Mouse (Mus musculus) left cerebral cortex, adult 11 months (tissue): Measurements from ENCODE around the gene B3galt5.
"Not testable (repeated sequence)": the region's sequence is repeated elsewhere in the genome, so short reads cannot be mapped to it uniquely, and the experiment has no call there.

Experiments
- DNase-seq: peaks from one replicate; pipeline ENCODE4 v3.0.0; 2022; ENCODE audit warnings: low spot score

The B3galt5 gene

DNA sequence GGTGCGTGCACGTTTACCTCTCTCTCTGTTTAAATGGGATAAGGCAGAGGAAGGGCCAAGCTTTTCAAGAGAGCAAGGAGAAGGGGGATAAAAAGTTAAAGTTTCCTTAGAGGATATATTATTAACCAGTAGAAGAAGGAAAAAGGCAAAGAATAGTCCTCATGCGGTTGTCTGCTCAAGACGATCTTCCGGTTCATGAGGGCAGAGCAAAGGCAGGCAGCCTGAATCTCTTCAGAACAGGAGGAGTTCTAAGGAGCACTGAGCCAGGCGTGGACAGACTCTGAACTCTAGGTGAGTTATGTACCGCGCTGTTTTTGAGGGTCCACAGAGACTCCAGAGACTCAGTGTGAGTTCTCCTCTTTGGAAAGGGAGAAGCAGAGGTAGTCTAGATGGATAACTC, 22.8 kb downstream of the B3galt5 start:
- no peak for DNase-seq

- DNase-seq, result no peak
Measured at GRCm38 (mm10) chr16:96271736-96272135, 36.1 kb downstream of the B3galt5 start.

GRCm38 (mm10) chr16:96272929-96273619, 37.5 kb downstream of the B3galt5 start:
- DNase-seq, result peak; percentile 51

DNA sequence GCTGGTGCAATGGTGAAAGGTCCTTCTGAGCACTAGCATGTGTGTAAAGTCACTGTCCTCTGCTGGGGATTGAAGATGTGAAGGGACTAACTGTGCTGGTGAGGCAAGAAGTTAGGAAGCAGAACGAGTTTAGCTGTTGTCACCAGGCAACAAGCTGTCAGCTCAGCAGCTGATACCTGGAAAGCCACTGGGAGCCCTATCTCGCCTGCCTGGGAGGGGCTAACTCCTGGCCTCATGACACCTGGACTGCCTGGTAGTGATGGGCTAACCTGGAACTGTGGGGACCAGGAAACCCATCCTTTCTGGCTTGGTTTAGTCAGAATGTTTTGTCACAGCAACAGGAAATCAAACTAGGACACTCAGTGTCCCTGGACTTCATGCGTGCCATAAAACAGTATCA, 41.0 kb downstream of the B3galt5 start:
- no peak for DNase-seq

GRCm38 (mm10) chr16:96278491-96279224, 43.1 kb downstream of the B3galt5 start:
- no peak for DNase-seq

- peak; percentile 45 for DNase-seq
Measured at GRCm38 (mm10) chr16:96280719-96281605, 45.4 kb downstream of the B3galt5 start.

DNA sequence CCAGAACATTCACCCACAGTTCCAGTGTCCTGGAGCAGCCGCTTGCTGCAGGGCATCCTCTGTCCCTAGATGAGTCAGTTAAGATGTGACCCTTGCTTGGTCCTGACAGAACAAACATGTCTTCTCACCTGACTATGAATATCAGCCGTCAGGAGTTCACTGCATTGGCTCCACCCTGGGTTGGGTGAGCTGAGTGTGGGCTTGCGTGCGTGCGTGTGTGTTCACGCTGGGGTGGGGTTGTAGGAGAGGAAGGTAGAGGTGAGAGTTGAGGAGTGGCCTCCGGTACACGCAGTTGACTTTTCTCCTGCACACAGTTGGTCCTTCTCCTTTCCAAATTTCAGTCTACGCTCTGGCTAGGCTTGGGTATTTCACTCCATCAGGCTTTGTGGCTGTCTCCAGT, 47.0 kb downstream of the B3galt5 start:
- DNase-seq, result no peak

DNA sequence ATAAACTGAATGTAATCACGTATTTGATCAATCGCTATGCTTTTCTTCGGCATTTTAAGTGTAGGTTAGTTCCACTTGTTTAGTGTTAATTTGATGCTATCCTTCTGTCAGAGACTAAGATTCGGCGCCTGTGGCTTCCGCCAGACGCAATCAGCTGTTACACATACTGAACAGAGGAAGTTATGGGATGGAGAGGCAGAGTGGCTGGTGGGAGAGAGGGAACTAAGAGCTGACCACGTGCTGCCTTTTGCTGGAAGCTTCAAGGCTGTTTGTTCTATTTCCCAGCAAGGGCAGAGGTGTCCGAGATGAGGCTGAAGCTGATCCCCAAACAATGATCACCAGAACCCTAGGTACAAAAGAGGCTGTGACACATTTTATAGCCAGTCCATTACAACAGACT, 56.3 kb downstream of the B3galt5 start:
- DNase-seq, result no peak

DNA sequence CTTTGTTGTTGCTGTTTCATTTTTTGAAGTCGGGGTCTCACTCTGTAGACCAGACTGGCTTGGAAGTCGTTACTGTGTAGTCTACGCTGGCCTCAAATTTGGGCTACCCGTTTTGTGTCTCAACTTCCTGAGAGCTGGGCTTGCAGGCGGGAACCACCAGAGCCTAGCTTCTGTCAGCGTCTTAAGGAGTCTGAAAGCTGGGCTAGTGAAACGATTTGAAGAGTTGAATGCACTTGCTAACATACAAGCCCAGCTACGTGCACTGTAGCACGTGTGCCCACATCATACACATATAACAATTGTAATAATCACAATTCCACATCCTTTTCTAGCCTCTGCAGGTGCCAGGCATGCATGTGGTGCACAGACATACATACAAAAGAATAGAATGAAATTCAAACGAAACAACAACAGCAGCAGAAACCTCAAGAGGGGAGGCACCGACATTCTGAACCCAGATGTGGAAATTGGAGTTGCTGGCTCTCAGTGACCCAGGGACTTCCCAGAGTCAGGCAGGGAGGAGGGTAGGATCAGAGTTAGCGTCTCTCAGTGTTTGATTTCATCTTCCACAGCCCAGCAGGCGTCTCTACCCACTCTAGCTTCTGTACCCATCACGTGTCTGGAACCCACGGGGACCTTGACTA, 57.1 kb downstream of the B3galt5 start:
- no peak for DNase-seq

GRCm38 (mm10) chr16:96298075-96298474, 62.5 kb downstream of the B3galt5 start:
- no peak for DNase-seq

DNA sequence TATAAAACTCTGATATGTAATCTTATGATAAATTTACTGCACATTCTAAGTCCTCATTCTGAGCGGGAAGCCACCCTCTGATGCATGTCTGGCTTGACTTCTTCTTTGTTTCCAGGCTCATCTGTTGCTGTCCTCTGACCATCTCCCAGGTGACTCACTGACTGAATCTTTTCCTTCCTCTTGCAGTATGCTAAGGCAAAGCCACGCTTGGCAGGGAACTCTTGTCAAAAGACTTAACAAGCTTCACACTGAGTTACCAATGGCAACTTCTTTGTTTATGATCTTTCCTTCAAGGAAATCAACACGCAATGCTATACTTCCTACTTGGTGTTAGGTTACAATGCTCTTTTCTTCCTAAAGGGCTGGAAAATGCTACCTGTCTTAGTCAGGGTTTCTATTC, 63.0 kb downstream of the B3galt5 start:
- no peak for DNase-seq

- DNase-seq, result no peak
Measured at GRCm38 (mm10) chr16:96303356-96303755, 67.8 kb downstream of the B3galt5 start.

- DNase-seq, result no peak
Measured at GRCm38 (mm10) chr16:96304438-96304837, 68.8 kb downstream of the B3galt5 start.

DNA sequence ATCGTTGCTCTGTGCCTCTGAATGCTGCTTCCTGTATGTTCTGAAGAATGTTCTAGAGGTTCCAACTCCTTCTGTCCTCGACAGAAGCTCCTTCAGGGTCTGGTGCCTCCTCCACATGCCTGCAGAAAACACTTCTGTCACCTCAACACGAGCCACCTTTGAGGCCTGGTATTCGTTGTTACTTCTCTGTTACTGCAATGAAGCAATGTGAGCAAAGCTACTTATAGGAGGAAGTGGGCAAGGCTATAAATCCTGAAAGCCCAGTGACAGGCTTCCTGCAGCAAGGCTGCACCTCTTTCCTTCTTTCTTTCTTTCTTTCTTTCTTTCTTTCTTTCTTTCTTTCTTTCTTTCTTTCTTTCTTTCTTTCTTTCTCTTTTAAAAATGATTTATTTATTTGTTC, 71.3 kb downstream of the B3galt5 start:
- DNase-seq, result no peak

GRCm38 (mm10) chr16:96317803-96318202, 82.2 kb downstream of the B3galt5 start:
- DNase-seq, result no peak

DNA sequence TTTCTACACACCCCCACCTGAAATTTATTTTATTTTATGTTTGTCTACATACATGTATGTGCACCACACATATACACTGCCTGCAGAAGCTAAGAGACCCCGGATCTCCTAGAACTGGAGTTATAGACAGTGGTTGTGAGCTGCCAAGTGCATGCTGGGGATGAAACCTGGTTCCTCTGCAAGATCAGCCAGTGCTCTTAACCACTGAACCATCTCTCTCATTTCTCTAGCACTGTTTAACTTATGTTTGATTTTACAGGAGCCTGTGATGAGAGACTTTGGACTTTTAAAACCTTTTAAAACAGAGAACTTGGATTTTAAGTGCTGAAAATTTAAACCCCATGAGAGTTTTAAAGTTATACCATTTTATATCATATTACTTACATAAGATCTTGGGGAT, 87.1 kb downstream of the B3galt5 start:
- no peak for DNase-seq

GRCm38 (mm10) chr16:96323166-96323565, 87.6 kb downstream of the B3galt5 start:
- no peak for DNase-seq

DNA sequence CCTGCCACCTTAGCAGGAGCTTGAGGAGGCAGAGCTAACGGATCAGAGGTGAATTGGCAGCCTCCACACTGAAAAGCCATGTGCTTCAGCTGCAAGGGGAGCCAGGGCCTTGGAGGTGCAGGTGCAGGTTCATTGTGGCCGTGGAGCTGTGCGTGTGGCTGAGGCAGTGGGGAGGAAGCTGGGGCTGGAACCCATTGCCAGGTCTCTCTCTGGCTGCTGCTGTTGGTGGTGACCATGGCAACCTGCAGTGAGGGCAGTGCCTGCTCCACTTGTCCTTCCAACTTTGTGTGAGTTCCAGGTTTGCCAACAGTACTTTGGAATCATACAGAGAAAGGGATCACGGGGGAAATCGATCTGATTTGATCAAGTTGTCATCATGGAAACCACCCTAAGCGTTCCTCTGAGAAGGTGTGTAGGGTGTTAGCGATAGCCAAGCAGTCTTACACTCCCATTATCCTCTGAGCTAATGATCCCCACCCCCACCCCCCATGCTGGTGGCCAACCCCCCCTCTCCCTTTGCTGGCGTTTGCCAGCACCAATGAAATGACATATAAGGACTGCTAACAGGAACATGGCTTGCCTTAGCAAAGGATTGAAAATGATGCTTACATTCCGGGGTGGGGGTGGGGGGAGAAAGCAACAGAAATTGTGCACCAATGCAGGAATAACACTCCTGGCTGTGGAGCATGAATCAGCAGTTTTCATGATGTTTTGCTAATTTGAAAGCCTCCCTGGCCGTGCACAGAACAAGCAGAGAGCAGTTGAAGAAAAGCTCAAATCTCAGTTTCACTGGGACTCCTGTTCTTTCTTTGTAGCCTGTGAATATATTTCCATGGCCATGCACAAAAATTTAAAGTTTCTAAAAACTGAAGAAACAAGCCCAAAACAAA, 90.8 kb downstream of the B3galt5 start:
- no peak for DNase-seq

GRCm38 (mm10) chr16:96327251-96327650, 91.7 kb downstream of the B3galt5 start:
- DNase-seq, result not testable (repeated sequence)

DNA sequence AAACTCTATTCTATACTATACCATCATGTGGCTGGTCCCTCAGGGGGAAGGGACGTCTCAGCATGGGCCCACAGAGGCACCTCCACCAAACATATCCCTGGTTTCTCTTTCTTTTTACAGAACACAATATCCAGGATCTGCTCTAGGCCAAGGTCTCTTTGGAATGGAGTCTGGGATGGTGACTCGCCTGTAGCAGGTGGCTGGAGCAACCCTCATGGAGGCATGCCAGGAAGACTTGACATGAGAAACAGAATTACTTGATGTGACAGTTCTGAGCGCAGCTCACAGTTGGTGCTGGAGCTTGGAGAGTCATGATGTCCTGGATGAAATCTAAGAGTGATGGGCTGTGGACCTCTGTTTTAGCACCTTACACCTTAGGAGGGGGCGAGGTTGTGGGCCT, 104.0 kb downstream of the B3galt5 start:
- DNase-seq, result no peak

- DNase-seq, result no peak
Measured at GRCm38 (mm10) chr16:96341269-96341668, 105.7 kb downstream of the B3galt5 start.
